Mouse (Mus musculus) spleen, postnatal 36 days (tissue): ENCODE results near the gene Btbd35f23.
"Not testable (repeated sequence)": the region's sequence is repeated elsewhere in the genome, so short reads cannot be mapped to it uniquely, and the experiment has no call there.

Experiments used
- DNase-seq, 2 experiments: peaks; one replicate each; pipeline ENCODE4 v3.0.0; 2022; ENCODE audit warnings: low spot score in 2 of 2, mixed read lengths in 1 of 2

The Btbd35f23 gene

GRCm38 (mm10) chrX:3076575-3076974 is at the start of gene Btbd35f23:
Gene Btbd35f23, plus strand, starts transcription at chrX:3076875.
- DNase-seq: not testable (repeated sequence)
